Mouse (Mus musculus) ES-E14 (cell line): ENCODE measurements around the gene Satb1. TPM values are rescaled to one million over a fixed set of nuclear protein-coding genes. Genes with fewer than 3 reads are reported as not detected.

ENCODE experiments used
- DNase-seq: peaks from one replicate; pipeline ENCODE4 v3.0.0-alpha.2; 2013; ENCODE audit warnings: low read depth, low spot score
- H3K27ac ChIP-seq: 2 replicates; pipeline ENCODE4 v1.5.1; 2012; ENCODE audit warnings: low read depth, mild to moderate bottlenecking, low read length, moderate library complexity, mixed read lengths; ENCODE audit not compliant: poor library complexity, insufficient read depth, severe bottlenecking
- H3K36me3 ChIP-seq: 2 replicates; pipeline ENCODE4 v1.6.1; 2012; ENCODE audit warnings: mild to moderate bottlenecking, low read length, moderate library complexity, mixed read lengths; ENCODE audit not compliant: control insufficient read depth, poor library complexity, insufficient read depth, severe bottlenecking
- H3K4me1 ChIP-seq, 2 experiments: fragments of 150-350 bp in 1 of 2; sonication (generic) in 1 of 2; 2 replicates each; pipeline ENCODE4 v1.6.1; 2012; ENCODE audit warnings: low read length in 2 of 2, mild to moderate bottlenecking in 1 of 2, mixed read lengths in 1 of 2; ENCODE audit not compliant: control insufficient read depth in 2 of 2, insufficient read depth in 2 of 2, poor library complexity in 1 of 2
- H3K4me3 ChIP-seq, 2 experiments: fragments of 150-350 bp in 1 of 2; sonication (generic) in 1 of 2; 2 replicates each; pipeline ENCODE4 v1.5.1; 2012; ENCODE audit warnings: low read length in 2 of 2, low read depth in 1 of 2, mild to moderate bottlenecking in 1 of 2, mixed read lengths in 1 of 2; ENCODE audit not compliant: insufficient read depth in 1 of 2, poor library complexity in 1 of 2, severe bottlenecking in 1 of 2
- H3K9ac ChIP-seq: 2 replicates; pipeline ENCODE4 v1.6.1; 2012; ENCODE audit warnings: low read depth, mild to moderate bottlenecking, low read length, mixed read lengths; ENCODE audit not compliant: poor library complexity, insufficient read depth, severe bottlenecking
- H3K9me3 ChIP-seq: fragments of 150-350 bp; sonication (generic); 2 replicates; pipeline ENCODE4 v1.6.1; 2012; ENCODE audit warnings: low read depth, mild to moderate bottlenecking, low read length; ENCODE audit not compliant: control insufficient read depth, insufficient read depth
- CHD2 ChIP-seq: IDR thresholded peaks from 2 replicates; pipeline ENCODE4 v1.6.1; 2014; ENCODE audit warnings: mild to moderate bottlenecking, low read depth, low read length, inconsistent platforms
- HCFC1 ChIP-seq: IDR thresholded peaks from 2 replicates; pipeline ENCODE4 v1.6.1; 2012; ENCODE audit warnings: low read length, inconsistent platforms, borderline replicate concordance; ENCODE audit not compliant: insufficient read depth
- MAFK ChIP-seq: IDR thresholded peaks from 2 replicates; pipeline ENCODE4 v1.6.1; 2014; ENCODE audit warnings: mild to moderate bottlenecking, low read depth, low read length, inconsistent platforms; ENCODE audit not compliant: insufficient read depth
- ZC3H11A ChIP-seq: IDR thresholded peaks from 2 replicates; pipeline ENCODE4 v1.6.1; 2012; ENCODE audit warnings: low read depth, mild to moderate bottlenecking, inconsistent platforms, low read length, borderline replicate concordance
- ZNF384 ChIP-seq: IDR thresholded peaks from 2 replicates; pipeline ENCODE4 v1.6.1; 2012; ENCODE audit warnings: low read depth, low read length, inconsistent platforms
- in situ Hi-C, 2 experiments: fragments of 600-800 bp; cut with MboI; formaldehyde crosslinking; loops; one replicate each; pipeline ENCODE4 v1.15.1; 2025; ENCODE audit warnings: low sequenced_read_pairs in 2 of 2, inconsistent platforms in 1 of 2; ENCODE audit not compliant: unreplicated experiment in 2 of 2
- total RNA-seq: library from RNA; depleted of rRNA; stranded (reverse); fragments of 300-350 nt; gene quantifications from 2 replicates; pipeline ENCODE4 v1.2.3, GENCODE M21; 2012

Satb1 gene
- total RNA-seq, 1 experiment, result 4.1 TPM

DNA sequence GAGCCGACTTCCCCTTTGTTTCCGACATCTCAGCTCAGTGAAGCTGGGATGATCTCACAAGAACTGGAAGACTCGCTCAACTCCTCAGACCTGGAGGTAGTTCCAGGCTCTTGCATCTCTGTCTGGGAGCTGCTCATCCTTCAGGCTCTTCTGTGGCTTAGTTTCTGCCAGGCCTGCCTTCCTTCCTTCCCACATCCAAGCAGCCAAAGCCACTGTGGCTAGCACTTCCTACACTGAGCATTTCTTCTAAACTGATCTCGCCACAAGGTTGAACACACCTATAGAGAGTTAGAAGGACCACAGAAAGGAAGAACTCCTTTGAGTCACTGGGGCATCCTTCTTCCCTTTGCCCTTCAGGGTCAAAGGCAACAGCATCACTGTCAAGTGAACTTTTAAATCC is 44.0 kb downstream of the Satb1 start:
- no peaks in the 10 kb centered on the region for H3K9me3 ChIP-seq
- TF ChIP-seq CHD2 (no peak), ZC3H11A (no peak), HCFC1 (no peak), MAFK (no peak), ZNF384 (no peak)
- H3K36me3 ChIP-seq, result no peaks in the 10 kb centered on the region
- H3K4me1 ChIP-seq, result peaks cover 0 to 5% of the 10 kb centered on the region in 2 experiments; a peak in 1 of 4 replicates
- no peak overlapping the region for H3K27ac ChIP-seq
- no peak overlapping the region for H3K9ac ChIP-seq
- no peak for DNase-seq
- H3K4me3 ChIP-seq, result no peak overlapping the region
- in situ Hi-C loops, result no loop called here

DNA sequence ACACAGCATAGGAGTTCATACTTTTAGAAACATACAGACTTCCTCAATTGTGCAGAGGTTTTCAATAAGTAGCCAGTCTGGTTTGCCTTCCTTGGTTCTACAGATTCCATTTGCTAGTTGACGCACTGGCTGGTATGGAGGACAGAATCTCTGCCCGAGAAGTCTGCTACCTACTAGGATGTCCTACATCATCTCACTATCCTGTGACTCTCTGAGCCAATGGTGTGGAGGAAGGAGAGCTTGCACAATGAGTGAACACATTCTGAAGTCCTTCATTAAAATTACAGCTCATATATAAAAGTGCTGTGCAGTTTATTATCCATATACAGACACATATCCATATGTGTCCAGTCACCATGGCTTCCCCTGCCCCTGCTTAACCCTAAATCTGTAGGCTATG is 45.1 kb downstream of the Satb1 start:
- in situ Hi-C loops, result no loop called here
- Histone ChIP-seq H3K4me1 (peaks cover 0 to 5% of the 10 kb centered on the region in 2 experiments; a peak in 1 of 4 replicates), H3K9me3 (no peaks in the 10 kb centered on the region), H3K4me3 (no peak overlapping the region), H3K27ac (no peak overlapping the region), H3K9ac (no peak overlapping the region), H3K36me3 (no peaks in the 10 kb centered on the region)
- no peak for DNase-seq
- TF ChIP-seq ZC3H11A, result no peak
- TF ChIP-seq HCFC1, result no peak
- no peak for TF ChIP-seq MAFK
- TF ChIP-seq CHD2, result no peak
- TF ChIP-seq ZNF384, result no peak

DNA sequence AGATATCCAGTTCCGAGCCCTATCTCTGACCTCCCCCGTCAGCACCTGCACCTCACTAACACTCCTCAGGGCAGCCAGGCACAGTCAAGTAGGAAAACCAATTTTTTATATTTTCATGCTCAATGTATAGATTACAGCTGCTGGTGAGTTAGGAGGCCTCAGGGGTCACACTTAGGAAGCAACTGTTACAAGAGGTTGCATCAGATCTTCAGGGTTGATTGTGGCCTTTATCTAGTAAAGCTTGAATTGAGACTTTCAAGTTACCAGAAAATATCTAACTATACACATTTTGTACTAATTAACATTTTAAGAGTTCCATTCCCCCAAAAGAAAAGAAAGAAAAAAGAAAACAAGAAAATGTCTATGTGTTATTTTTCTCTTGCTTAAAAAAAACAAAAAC is 47.0 kb downstream of the Satb1 start:
- Histone ChIP-seq H3K4me1 (peaks cover 0 to 3% of the 10 kb centered on the region in 2 experiments; a peak in 1 of 4 replicates), H3K9ac (no peak overlapping the region), H3K36me3 (peaks cover 4% of the 10 kb centered on the region; the same call in 1 of the 2 replicates), H3K4me3 (no peak overlapping the region), H3K9me3 (no peaks in the 10 kb centered on the region), H3K27ac (no peak overlapping the region)
- in situ Hi-C loops, result no loop called here
- TF ChIP-seq HCFC1 (no peak), CHD2 (no peak), MAFK (no peak), ZC3H11A (no peak), ZNF384 (no peak)
- no peak for DNase-seq

DNA sequence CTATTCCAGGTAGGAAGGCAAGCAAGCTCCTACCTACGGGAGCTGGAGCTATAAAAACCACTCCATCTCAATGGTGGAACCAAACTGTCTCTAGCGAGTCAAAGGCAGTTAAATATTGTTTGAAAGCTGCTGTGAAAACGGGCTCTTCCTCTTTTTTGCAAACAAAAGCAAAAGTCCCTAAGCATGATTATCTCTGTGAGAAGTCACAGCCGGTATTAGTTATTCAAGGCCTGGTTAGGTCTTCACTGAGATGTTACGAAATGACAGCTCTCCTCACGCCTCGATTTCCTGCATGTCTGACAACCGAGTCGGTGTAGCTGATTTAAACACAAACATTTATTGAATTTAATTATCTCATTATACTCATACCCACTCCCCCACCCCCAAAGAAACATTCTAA is 48.2 kb downstream of the Satb1 start:
- TF ChIP-seq MAFK, result no peak
- no peak for TF ChIP-seq HCFC1
- no peak for TF ChIP-seq ZNF384
- TF ChIP-seq ZC3H11A, result no peak
- no peak for TF ChIP-seq CHD2
- no peak for DNase-seq
- Histone ChIP-seq H3K4me1 (peaks cover 0 to 2% of the 10 kb centered on the region in 2 experiments; a peak in 1 of 4 replicates), H3K27ac (no peak overlapping the region), H3K36me3 (peaks cover 4% of the 10 kb centered on the region; the same call in 1 of the 2 replicates), H3K9me3 (no peaks in the 10 kb centered on the region), H3K4me3 (no peak overlapping the region), H3K9ac (no peak overlapping the region)
- in situ Hi-C loops, result no loop called here
